Mouse (Mus musculus): ENCODE data around the gene Olfr1118. TPM values are rescaled to one million over a fixed set of nuclear protein-coding genes. Genes with fewer than 3 reads are reported as not detected.
"Not testable (repeated sequence)": the region's sequence is repeated elsewhere in the genome, so short reads cannot be mapped to it uniquely, and the experiment has no call there.

The Olfr1118 gene
- not detected for total RNA-seq (2021)
- long read RNA-seq, experiment 1: 0 reads
- long read RNA-seq, experiment 2: 0 reads

DNA sequence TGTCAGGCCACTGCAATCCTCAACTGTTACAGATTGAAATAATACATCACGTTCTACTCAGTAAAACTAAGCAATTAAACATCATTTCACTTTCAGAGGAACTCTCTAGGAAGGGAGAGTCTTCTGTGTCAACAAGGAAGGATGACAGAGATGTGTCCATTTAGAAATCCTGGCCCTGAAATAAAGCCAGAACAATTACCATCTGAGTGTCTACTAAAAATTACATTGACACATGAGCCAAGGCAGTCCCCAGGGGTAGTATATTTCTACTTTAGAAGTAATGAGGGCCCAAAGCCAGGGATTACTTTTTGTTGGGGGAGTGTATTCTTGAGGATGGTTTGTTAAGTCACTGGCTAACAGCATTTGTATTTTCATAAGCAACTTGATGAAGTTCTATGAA is at the start of gene Olfr1118:
Gene Olfr1118, plus strand, starts transcription at position 301 of the 400 bp plus-strand sequence.
- DNase-seq: no peak

DNA sequence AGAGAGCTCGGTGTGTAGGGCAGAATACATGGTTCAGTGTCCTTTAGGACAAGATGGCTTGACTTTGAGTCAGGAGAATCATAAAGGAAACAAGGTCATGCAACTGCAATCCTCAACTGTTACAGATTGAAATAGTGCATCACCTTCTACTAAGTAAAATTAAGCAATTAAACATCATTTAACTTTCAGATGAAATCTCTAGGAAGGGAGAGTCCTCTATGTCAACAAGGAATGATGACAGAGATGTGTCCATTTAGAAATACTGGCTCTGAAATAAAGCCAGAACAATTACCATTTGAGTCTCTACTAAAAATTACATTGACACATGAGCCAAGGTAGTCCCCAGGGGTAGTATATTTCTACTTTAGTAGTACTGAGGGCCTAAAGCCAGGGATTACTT is 40.1 kb upstream of the Olfr1118 start, which contains the start of gene Olfr1116:
Gene Olfr1116, plus strand, starts transcription at position 301 of the 400 bp plus-strand sequence.
- no peak for DNase-seq

DNA sequence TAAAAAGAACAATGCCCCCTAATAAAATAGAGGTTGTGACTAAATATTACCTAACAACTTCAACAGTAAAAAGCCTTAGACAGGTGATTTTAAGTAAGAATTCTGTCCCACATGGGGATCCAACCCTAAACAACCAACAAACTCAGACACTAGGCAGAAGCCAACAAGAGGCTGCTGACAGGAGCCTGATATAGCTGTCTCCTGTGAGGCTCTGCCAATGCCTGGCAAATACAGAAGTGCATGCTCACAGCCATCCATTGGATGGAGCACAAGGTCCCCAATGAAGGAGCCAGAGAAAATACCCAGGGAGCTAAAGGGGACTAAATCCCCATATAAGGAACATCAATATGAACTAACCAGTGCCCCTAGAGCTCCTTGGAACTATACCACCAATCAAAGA is 13.4 kb upstream of the Olfr1118 start:
- not testable (repeated sequence) for DNase-seq

DNA sequence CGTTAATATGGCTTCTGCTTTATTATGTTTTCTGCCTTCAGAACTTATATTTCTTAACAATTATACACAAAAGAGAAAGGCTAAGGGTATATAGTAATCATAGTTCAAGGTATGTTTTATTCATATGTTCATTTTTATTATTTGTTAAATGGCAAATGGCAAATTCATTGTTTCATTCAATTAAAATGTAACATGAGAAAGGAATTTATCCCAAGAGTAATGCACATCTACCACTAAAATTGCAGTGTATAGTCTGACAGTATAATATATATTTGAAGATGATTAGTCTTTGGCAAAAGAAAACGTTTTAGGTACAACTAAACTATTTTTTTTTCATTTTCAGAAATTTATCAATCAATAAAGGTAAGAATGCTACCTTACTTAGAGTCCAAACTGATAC is 47.1 kb downstream of the Olfr1118 start, which contains the start of gene Olfr1120:
Gene Olfr1120, plus strand, starts transcription at position 301 of the 400 bp plus-strand sequence.
- DNase-seq: no peak

DNA sequence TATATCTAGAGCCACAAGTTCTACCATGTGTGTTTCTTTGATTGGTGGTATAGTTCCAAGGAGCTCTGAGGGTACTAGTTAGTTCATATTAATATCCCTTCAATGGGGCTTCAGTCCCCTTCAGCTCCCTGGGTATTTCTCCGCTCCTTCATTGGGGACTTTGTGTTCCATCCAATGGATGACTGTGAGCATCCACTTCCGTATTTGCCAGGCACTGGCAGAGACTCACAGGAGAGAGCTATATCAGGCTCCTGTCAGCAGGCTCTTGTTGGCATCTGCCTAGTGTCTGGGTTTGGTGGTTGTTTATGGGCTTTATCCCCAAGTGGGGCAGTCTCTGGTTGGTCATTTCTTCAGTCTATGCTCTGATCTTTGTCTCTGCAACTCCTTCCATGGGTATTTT is 52.7 kb downstream of the Olfr1118 start:
- not testable (repeated sequence) for DNase-seq

Other genes with a start within 250 kb of the Olfr1118 start
- not detected for gene Olfr1107, start 231.8 kb upstream of the Olfr1118 start, total RNA-seq (2021)
- gene Olfr1109, start 211.6 kb upstream of the Olfr1118 start, total RNA-seq (2021): not detected
- not detected for gene Olfr259, start 193.0 kb upstream of the Olfr1118 start, total RNA-seq (2021)
- not detected for gene Olfr1110, start 167.3 kb upstream of the Olfr1118 start, total RNA-seq (2021)
- gene Olfr1111, start 155.0 kb upstream of the Olfr1118 start, total RNA-seq (2021): not detected
- not detected for gene Olfr1112, start 119.8 kb upstream of the Olfr1118 start, total RNA-seq (2021)
- gene Olfr1113, start 98.6 kb upstream of the Olfr1118 start, total RNA-seq (2021): not detected
- not detected for gene Olfr1115, start 59.6 kb upstream of the Olfr1118 start, total RNA-seq (2021)
- gene Olfr1116, start 40.0 kb upstream of the Olfr1118 start, total RNA-seq (2021): not detected
- gene Olfr1120, start 47.2 kb downstream of the Olfr1118 start, total RNA-seq (2021): not detected
- not detected for gene Olfr1121, start 62.3 kb downstream of the Olfr1118 start, total RNA-seq (2021)
- not detected for gene Olfr1122, start 78.3 kb downstream of the Olfr1118 start, total RNA-seq (2021)
- gene Olfr1123, start 109.1 kb downstream of the Olfr1118 start, total RNA-seq (2021): not detected
- gene Olfr1124, start 122.7 kb downstream of the Olfr1118 start, total RNA-seq (2021): not detected
- gene Olfr1126, start 146.4 kb downstream of the Olfr1118 start, total RNA-seq (2021): not detected
- not detected for gene Pramel7, start 189.5 kb downstream of the Olfr1118 start, total RNA-seq (2021)
- gene Pramel6, start 199.0 kb downstream of the Olfr1118 start, total RNA-seq (2021): not detected
- gene Olfr153, start 224.2 kb downstream of the Olfr1118 start, total RNA-seq (2021): not detected
- gene Olfr1128, start 238.0 kb downstream of the Olfr1118 start, total RNA-seq (2021): not detected

Data from gastrocnemius, postnatal 10 days (tissue).